Mouse (Mus musculus) E14TG2a.4 (cell line): ENCODE data around the gene Sec24d.

Source experiments
- CTCF ChIP-seq: conservative IDR thresholded peaks from 2 replicates; pipeline ENCODE4 v1.5.1; 2014; ENCODE audit warnings: low read length
- NANOG ChIP-seq: IDR thresholded peaks from 2 replicates; pipeline ENCODE4 v1.6.1; 2014; ENCODE audit warnings: borderline replicate concordance, low read length, mixed read lengths

GRCm38 (mm10) chr3:123285649-123286048 is 18.4 kb downstream of the Sec24d start:
- no peak for TF ChIP-seq NANOG
- TF ChIP-seq CTCF: no peak
